25 mouse cellular contexts compared by ENCODE assay signal in genomic region chr12:40116214-40116613, GRCm38 (mm10). TPM values are rescaled to one million over a fixed set of nuclear protein-coding genes. Genes with fewer than 3 reads are reported as not detected.
DNase-seq lines count a peak whose midpoint lies in the region; ATAC-seq and TF ChIP-seq lines count a peak whose summit lies in the region.
"Had no signal": no experiment of that assay in that cellular context is flagged by ENCODE, and none has a peak within 500 bp of the region (broad histone marks: within the 10 kb centered on the region; RNA-seq: fewer than 3 reads in every experiment).

No protein-coding gene starts in this region.

- H3K27ac ChIP-seq in kidney, adult 2 months (ENCODE audit: insufficient read depth, low read depth, low read length), result peak overlapping the region; percentile 47; the same call in 1 of the 2 replicates
- no peak overlapping the region for H3K27ac ChIP-seq in intestine, embryonic 14.5 days (ENCODE audit: low read depth)
- no peak overlapping the region for H3K27ac ChIP-seq in intestine, embryonic 16.5 days (ENCODE audit: low read length)
- H3K27ac ChIP-seq: embryonic facial prominence, embryonic 10.5 days; embryonic facial prominence, embryonic 12.5 days; forebrain, embryonic 13.5 days; forebrain, embryonic 15.5 days had no signal

- 0 out of 2 replicates have a peak, but pooled peaks have one; percentile 36 for ATAC-seq in intestine, embryonic 14.5 days (replicated peaks; ENCODE audit: low FRiP score, low TSS enrichment, low read depth)
- peak; percentile 58 for ATAC-seq in intestine, embryonic 16.5 days
- ATAC-seq: CD4-positive, CD25-positive, alpha-beta regulatory T cell, adult 4 months; forebrain, embryonic 13.5 days; forebrain, embryonic 15.5 days; forebrain, postnatal 0 days had no signal

- 83% methylated on average over 5 of the region's 5 CpGs for WGBS in kidney, adult 2 months
- 78% methylated on average over 5 of the region's 5 CpGs for whole genome bisulfite sequencing in intestine, embryonic 14.5 days
- WGBS in intestine, embryonic 16.5 days, result 77% methylated on average over 5 of the region's 5 CpGs

- H3K9me3 ChIP-seq in intestine, embryonic 14.5 days (ENCODE audit: control insufficient read depth, low read length), result no peaks in the 10 kb centered on the region
- no peaks in the 10 kb centered on the region for H3K9me3 ChIP-seq in intestine, embryonic 16.5 days (ENCODE audit: control insufficient read depth, low read length)
- H3K9me3 ChIP-seq: embryonic facial prominence, embryonic 10.5 days; embryonic facial prominence, embryonic 12.5 days; forebrain, embryonic 13.5 days; forebrain, embryonic 15.5 days; G1E had no signal

- no peak overlapping the region for H3K9ac ChIP-seq in intestine, embryonic 14.5 days (ENCODE audit: low read length)
- no peak overlapping the region for H3K9ac ChIP-seq in intestine, embryonic 16.5 days (ENCODE audit: low read depth, low read length)
- H3K9ac ChIP-seq: embryonic facial prominence, embryonic 12.5 days; forebrain, embryonic 13.5 days; forebrain, embryonic 15.5 days; forebrain, postnatal 0 days had no signal

- no peaks in the 10 kb centered on the region; the same call in 1 of the 2 replicates for H3K36me3 ChIP-seq in kidney, adult 2 months (ENCODE audit: control insufficient read depth, insufficient read depth, low read length)
- no peaks in the 10 kb centered on the region for H3K36me3 ChIP-seq in intestine, embryonic 14.5 days (ENCODE audit: control insufficient read depth, insufficient read depth, low read length)
- no peaks in the 10 kb centered on the region for H3K36me3 ChIP-seq in intestine, embryonic 16.5 days (ENCODE audit: control insufficient read depth, insufficient read depth, low read length)
- H3K36me3 ChIP-seq: embryonic facial prominence, embryonic 10.5 days; embryonic facial prominence, embryonic 12.5 days; forebrain, embryonic 15.5 days; G1E had no signal

- H3K4me2 ChIP-seq in intestine, embryonic 14.5 days (ENCODE audit: low read length), result no peak overlapping the region
- no peak overlapping the region for H3K4me2 ChIP-seq in intestine, embryonic 16.5 days (ENCODE audit: low read depth, low read length)
- H3K4me2 ChIP-seq: embryonic facial prominence, embryonic 12.5 days; forebrain, embryonic 13.5 days; forebrain, embryonic 15.5 days had no signal

- H3K4me3 ChIP-seq in kidney, adult 2 months (ENCODE audit: insufficient read depth, low read depth, low read length), result no peak overlapping the region
- no peak overlapping the region for H3K4me3 ChIP-seq in intestine, embryonic 14.5 days (ENCODE audit: low read depth, low read length)
- H3K4me3 ChIP-seq in intestine, embryonic 16.5 days (ENCODE audit: low read length), result no peak overlapping the region
- H3K4me3 ChIP-seq: embryonic facial prominence, embryonic 10.5 days; embryonic facial prominence, embryonic 12.5 days; forebrain, embryonic 13.5 days; forebrain, embryonic 15.5 days had no signal

- peaks cover 9% of the 10 kb centered on the region; the same call in 1 of the 2 replicates for H3K4me1 ChIP-seq in kidney, adult 2 months (ENCODE audit: control insufficient read depth, insufficient read depth, low read length)
- no peaks in the 10 kb centered on the region for H3K4me1 ChIP-seq in intestine, embryonic 14.5 days (replicated peaks; ENCODE audit: control insufficient read depth, insufficient read depth, low read length)
- no peaks in the 10 kb centered on the region for H3K4me1 ChIP-seq in intestine, embryonic 16.5 days (ENCODE audit: control insufficient read depth, insufficient read depth, low read length)
- H3K4me1 ChIP-seq: embryonic facial prominence, embryonic 10.5 days; embryonic facial prominence, embryonic 12.5 days; forebrain, embryonic 13.5 days; forebrain, embryonic 15.5 days had no signal

- no peak for TF ChIP-seq CTCF in kidney, adult 2 months (conservative IDR thresholded peaks at IDR 0.05; ENCODE audit: insufficient read depth, insufficient read length, low read depth, low read length)

- DNase-seq in kidney, adult 2 months, result no peak
- DNase-seq in kidney, postnatal 36 days, result no peak
- no peak for DNase-seq in intestine, embryonic 14.5 days (ENCODE audit: low spot score)
- DNase-seq in right cerebral cortex, postnatal 25 days, result no peak
- no peak for DNase-seq in cerebellum, postnatal 14 days
- DNase-seq: adrenal gland, adult 2 months; adrenal gland, postnatal 10 days; adrenal gland, postnatal 25 days; B cell, adult 2 months; cerebellum, adult 11 months; cerebellum, adult 18-20 months; cerebellum, adult 8-10 months; cerebellum, adult 9-11 months; cerebellum, postnatal 25 days; forebrain, postnatal 0 days had no signal

- no peaks in the 10 kb centered on the region for H3K27me3 ChIP-seq in kidney, adult 2 months (replicated peaks; ENCODE audit: control insufficient read depth, insufficient read depth, low read length)
- H3K27me3 ChIP-seq in intestine, embryonic 14.5 days (replicated peaks; ENCODE audit: control insufficient read depth, insufficient read depth, low read length), result no peaks in the 10 kb centered on the region
- no peaks in the 10 kb centered on the region for H3K27me3 ChIP-seq in intestine, embryonic 16.5 days (replicated peaks; ENCODE audit: control insufficient read depth, insufficient read depth, low read length)
- H3K27me3 ChIP-seq: CH12.LX; embryonic facial prominence, embryonic 12.5 days; forebrain, embryonic 13.5 days; forebrain, embryonic 15.5 days; Patski had no signal

- no peak for TF ChIP-seq POLR2A in kidney, adult 2 months (IDR thresholded peaks at IDR 0.05; ENCODE audit: low read depth, low read length)

RNA-seq across cellular contexts. Expression of gene Scin, which starts 17.8 kb away (rescaled TPM):
- polyA plus RNA-seq in kidney, adult 2 months (2012; rRNA removed), result 37.1 and 41.9 TPM in 2 replicates
- 23.1 and 26.4 TPM in 2 replicates for polyA plus RNA-seq in intestine, embryonic 14.5 days (2014; fragmentation: Nextera tagmentation; extraction: Ambion mirVana)
- 67.5 and 79.3 TPM in 2 replicates for polyA plus RNA-seq in intestine, embryonic 16.5 days (2015; fragmentation: Nextera tagmentation; extraction: Ambion mirVana)
- polyA plus RNA-seq: embryonic facial prominence, embryonic 10.5 days; forebrain, embryonic 11.5 days; forebrain, embryonic 13.5 days; forebrain, embryonic 15.5 days; G1E had no signal
